Mouse (Mus musculus): ENCODE data around the gene Cdk2. TPM values are rescaled to one million over a fixed set of nuclear protein-coding genes. Genes with fewer than 3 reads are reported as not detected.

Cdk2 gene
- total RNA-seq, 1 experiment from 2014 or later, result 29.0 TPM

DNA sequence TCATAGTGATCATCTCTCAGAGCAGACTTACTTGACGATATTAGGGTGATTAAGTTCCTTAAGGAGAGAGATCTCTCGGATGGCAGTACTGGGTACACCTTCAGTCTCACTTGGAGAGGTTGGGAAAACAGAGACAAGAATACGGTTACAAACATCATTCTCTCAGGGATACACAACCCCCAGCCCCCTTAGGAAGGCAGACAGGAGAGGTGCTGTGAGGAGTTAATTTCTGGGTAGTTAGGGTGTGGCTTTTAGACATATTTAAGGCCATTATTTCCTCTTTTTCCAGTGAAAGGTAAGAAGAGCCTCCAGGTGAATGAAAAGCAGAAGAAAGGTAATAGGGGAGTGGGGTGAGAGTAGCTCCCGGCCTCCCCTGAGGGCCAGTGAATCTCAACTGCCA lies 936 bp downstream of the Cdk2 start, which contains the start of gene Pmel:
TSS of gene Pmel (plus strand) at position 301 of the 400 bp plus-strand sequence.
- no peak for DNase-seq

DNA sequence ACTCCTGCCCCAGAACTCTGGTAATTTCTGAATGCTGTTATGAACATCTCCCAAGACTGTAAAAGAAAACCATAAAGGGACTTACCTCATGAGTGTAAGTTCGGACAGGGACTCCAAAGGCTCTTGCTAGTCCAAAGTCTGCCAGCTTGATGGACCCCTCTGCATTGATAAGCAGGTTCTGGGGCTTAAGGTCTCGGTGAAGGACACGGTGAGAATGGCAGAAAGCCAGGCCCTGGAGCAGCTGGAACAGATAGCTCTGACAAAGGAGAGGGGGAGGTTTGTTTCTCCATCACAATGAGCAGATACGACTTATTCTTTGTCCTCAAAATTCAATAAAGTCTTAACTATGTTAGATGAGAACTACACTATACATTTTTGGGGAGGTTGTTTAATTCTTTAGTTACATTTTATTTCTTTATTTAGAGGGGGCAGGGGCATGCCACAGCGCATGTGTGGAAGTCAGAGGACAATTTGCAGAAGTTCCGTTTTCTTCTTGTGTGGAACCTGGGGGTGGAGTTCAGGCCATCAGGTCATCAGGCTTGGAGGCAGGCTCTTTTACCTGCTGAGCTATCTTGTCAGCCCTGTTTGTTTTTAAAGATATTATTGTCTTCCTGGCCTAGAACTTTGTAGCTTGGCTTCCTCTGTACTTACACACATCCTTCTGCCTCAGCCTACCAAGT lies 2.4 kb downstream of the Cdk2 start:
- no peak for DNase-seq

DNA sequence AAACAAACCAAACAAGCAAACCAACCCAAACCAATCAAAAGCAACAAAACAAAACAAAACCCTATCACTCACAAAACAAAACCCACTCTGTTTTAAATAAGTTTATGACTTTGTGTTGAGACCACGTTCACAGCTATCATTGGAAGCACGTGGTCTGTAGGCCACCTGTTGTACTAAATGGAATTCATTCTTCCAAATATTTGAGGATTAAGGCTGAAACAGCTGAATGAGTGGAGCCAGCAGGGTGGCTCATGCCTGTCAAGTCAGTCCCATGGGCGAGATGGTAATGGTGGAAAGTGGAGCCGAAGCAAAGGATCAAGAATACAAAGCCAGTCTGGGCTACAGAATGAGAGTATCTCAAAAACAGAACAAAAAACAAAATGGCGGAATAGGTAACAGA lies 4.1 kb downstream of the Cdk2 start:
- no peak for DNase-seq

DNA sequence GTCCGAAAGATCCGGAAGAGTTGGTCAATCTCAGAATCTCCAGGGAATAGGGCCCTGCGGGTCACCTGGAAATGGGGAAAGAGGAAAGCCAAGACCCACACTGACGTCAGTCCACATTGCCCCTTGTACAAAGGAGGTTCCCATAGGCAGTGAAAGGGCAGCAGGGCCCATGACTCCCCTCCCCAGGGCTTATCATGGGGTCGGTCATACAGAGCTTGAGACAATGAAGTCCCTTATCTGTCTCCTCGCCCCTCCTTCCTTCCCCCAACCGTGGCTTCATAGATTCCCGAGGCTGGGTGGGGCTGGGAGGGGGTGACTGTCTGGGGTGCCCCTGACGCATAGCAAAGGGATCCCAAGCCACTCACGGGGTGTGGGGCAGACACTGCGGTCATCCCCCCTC lies 5.2 kb downstream of the Cdk2 start:
- DNase-seq, result no peak

DNA sequence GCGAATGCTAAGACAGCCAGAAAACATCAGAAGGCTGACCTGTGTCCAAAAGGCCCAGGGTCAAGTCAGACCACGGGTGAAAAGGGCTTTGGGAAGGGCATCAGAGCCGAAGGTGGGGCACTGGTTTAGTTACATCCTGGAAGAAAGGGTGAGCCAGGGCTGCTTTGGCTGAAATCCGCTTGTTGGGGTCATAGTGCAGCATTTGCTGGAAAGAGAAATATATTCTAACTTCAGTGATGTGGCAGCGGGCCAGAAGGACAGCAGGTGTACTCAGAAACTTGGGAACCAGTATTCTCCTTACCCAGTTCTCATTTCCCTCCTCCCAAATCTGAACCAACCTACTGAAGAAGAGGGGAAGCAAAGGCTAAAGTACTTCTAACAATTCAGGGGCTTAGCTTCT lies 5.8 kb downstream of the Cdk2 start:
- DNase-seq, result no peak

DNA sequence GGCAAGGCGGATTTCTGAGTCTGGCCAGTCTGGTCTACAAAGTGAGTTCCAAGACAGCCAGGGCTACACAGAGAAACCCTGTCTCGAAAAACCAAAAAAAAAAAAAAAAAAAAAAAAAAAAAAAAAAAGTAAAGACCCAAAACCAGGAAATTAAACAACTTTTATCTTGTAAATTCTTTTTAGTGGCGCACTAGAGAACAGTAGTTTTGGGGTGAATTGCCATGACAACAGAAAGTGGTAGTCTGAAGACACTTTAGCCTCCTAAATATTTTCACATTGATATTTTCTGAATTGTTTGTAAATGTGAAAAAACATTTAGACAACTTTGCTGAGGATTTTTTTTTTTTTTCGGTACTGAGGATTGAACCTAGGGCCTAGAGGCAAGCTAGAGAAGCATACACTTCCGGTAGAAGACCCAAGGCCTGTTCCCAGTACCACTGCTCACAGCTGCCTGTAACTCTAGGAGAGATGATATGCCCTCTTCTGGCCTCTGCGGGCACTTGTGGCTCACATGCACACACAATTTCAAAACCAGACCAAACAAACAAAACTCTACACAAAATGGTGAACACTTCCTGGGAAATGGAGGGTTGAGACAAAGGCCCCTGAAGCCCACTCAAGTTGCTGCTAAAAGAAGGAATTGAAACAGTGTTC lies 7.6 kb downstream of the Cdk2 start:
- no peak for DNase-seq

DNA sequence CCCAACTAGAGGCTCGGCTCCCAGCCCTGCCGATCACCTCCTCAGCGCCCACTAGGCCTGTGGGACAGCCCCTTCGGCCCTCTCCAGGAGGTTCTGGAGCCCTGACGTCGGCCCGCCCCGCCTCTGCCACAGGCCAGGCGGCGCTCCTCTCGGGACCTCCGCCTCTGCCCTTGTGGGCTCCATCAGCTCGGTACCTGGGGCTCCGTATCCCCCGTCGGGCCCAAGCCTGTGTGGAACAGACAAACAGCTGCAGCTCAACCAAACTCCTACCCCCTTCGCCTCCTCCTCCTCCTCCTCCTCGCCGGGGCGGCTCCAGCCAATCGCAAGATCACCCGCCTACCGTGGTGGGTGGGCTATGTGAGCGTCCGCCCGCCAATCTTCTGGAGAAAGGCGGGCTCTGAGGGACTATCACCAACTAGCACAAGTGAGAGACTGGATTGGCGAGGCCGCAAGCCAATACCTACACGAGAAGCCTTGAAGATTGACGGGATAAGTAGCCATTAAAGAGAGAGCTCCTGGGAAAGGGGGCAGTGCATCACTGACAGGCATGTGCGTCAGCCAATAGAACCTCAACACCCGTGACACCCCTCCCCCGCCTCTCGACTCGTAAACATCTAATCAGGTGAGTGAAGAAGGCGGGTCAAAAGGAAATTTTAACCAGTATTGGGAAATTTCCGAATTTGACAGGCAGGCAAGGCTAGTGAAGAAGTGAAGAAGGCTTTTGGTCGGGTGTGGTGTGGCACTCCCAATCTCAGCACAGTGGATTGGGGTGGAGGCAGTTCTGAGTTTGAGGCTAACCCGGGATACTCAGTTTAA lies 8.6 kb downstream of the Cdk2 start, which contains the start of gene Rab5b:
TSS of gene Rab5b (minus strand) at position 273 of the 816 bp plus-strand sequence.
- peak; percentile 96 for DNase-seq

DNA sequence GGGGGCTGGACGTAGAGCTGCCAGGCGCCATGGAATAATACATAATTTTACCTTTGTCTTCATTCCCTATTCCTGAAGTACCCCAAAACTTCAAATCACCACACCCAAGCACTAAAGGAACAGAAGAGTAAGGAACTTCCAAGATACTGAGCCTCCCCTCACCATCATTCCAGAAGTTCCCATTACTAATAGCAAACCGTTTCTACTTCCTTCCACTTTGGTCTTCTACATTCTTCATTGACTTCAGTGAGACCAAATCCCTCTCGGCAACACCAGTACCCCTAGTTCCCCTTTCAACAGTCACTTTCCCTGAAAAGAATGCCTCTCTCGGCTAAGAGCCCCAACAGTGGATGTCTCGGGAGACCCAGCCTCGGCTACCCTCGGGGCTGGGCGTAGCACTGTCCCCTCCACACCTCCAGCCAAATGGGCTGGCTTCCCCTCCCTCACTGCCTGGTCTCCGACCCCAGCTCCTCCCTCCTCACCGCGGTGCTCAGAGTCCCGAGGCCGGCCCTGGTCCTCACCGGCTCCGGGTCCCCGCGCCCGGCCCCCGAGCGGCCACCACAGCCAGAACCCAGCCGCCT lies 9.3 kb downstream of the Cdk2 start:
- no peak for DNase-seq

DNA sequence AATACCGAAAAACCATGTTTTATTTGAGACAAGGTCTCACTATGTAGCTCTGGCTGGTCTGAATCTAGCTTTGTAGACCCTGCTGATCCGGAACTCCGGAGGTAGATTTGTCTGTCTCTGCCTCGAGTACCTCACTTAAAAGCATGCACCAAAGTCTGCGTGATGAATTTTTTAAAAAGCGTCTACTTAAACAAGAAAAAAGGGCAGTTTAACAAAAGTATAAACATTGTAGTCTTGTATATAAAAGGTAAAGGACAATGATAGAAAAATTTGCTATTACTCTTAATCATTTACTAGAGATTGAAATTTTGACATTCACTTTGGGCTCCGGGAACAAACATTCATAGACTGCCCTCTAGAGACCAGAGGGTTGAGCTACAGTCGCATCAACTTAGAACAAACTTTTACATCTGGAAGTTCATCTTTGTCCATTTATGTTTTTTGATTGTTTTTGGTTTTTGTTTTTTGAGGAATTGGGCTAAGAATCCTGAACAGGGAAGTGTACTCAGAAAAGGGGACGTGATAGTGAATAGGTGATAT lies 30.3 kb downstream of the Cdk2 start:
- DNase-seq, result no peak

DNA sequence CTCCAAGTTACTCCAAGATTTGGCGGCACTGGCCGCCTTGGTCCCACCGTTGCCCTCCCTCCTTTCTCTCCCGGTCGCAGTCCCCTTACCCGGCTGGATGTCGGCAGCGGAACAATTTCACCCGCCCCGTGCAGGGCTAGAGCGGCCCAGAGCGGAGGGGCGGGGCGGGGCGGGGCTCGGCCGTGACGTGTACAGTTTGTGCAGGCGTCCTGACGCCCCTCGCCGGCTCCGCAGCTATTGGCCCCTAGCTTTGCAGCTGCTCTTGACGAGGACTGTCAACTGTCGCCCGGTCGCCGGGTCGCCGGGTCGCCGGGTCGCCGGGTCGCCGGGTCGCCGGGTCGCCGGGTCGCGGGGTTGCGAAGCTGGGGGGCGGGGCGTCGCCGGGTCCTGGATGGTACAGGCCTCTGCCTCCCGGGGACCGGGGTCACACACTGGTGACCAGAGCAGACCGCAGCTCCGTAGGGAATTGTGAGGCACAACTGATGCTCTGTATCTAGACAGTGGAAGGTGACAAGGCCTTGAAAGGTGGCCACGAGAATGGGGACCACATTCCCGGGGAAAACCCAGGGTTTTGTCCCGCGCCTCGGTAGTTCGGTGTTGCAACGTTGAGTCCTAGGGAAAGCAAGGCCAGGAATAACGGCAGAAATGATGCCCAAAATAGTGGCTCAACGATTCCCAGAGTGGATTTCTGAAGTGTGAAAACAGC lies 30.9 kb downstream of the Cdk2 start, which contains the start of gene Suox:
TSS of gene Suox (minus strand) at position 311 of the 706 bp plus-strand sequence.
- peak; percentile 85 for DNase-seq

DNA sequence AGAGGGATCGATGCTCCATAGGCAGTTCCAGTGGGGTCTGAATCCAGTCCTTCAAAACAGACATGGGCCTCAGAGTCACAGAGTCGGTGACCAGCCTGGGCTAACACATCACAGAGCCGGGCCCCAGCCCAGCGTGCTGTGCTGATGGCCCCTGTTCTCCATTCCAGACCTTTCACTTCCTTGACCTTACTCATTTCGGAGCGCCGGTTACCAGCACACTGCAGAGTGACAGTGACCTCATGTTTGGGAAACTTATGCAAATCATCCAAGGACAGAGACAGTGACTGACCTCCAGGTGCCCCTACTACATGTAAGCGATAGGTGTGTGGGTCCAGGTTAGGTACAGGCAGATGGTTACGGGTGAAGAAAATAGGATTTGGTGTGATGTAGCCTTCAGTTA lies 33.7 kb downstream of the Cdk2 start:
- no peak for DNase-seq

DNA sequence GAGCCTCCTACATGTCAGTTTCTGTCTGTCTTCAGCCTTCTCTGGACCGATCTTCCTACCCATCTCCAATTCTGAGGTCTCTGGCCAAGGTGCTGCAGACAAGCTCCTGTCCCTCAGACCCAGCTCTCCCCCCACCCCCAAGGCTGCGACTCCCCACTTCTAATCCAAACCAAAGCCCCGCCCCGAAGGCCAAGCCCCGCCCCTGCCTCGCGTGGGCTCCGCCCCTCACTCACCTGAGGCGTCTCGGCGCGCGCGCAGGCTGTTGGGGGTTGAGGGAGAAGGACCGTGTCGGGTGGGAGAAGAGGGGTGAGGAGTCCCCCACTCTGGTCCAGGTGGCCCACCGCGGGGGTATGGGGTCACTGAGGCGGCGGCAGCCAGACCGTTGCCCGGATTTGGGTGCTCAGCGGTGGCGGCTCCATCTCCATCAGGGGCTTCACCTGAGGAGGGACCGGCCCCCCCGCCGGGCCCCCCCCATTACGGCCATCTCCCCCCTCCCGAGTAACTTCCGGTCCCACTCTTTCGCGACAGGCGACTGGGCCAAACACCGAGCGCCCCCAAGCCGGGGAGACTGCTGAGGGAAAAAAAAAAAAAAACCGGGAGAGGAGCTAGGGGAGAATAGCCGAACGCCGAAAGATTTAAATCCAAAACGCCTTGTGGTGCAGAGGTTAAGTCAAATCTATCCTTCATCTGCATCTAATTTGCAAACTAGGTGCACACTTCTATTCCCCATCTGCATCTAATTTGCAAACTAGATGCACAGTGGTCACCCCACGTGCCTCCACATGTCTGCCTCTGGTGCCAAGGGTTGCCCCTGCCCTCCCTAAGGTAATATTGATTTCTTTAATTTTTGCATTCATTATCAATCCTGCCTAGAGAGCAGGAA lies 35.8 kb downstream of the Cdk2 start:
- DNase-seq, result peak; percentile 61

DNA sequence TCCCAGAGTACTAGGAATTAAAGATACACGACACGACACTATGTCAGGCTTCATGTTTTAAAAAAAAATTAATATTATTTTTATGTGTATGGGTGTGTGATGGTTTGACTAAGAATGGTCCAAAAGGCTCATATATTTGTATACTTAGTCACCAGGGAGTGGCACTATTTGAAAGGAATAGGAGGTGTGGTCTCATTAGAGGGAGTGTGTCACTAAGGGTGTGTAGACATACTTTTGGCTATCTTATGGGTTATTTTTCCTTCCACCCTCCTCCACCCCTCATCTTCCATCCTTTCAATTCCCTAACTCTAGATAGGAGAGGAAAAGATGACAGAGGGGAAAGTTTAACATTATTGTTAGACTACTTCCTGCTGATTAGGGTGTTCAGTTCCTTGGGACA lies 39.0 kb downstream of the Cdk2 start:
- DNase-seq, result no peak

DNA sequence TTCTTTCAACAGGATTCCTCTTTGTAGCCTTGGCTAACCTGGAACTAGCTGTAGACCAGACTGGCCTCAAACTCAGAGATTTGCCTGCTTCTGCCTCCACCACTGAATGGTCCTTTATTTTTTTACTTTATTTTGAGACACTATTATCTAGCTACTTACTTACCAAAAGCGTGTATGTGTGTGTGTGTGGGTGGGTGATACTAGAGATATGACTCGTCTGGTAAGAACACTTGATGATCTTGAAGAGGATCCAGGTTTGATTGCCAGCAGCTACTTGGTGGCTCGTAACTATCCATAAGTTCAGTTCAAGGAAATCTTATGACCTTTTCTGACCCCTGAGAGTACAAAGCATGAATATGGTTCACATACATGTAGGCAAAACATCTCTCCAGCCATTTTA lies 39.5 kb downstream of the Cdk2 start:
- DNase-seq, result no peak

DNA sequence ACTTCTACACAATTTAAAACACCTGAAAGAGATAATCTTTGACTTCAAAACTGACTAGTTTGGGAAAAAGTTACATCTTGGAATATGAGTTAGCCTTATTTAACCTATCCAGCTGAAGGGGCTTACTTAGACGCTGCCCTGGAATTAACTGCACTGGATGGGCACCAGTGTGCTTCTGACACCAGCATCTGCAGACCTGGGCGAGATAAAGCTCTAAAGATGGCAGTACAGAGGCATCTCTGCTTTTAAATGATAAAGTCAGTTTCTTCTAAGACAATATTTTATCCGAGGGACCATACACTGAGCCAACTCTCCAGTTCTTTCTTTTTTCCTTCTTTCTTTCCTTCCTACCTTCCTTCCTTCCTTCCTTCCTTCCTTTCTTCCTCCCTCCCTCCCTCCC lies 40.0 kb downstream of the Cdk2 start:
- no peak for DNase-seq

DNA sequence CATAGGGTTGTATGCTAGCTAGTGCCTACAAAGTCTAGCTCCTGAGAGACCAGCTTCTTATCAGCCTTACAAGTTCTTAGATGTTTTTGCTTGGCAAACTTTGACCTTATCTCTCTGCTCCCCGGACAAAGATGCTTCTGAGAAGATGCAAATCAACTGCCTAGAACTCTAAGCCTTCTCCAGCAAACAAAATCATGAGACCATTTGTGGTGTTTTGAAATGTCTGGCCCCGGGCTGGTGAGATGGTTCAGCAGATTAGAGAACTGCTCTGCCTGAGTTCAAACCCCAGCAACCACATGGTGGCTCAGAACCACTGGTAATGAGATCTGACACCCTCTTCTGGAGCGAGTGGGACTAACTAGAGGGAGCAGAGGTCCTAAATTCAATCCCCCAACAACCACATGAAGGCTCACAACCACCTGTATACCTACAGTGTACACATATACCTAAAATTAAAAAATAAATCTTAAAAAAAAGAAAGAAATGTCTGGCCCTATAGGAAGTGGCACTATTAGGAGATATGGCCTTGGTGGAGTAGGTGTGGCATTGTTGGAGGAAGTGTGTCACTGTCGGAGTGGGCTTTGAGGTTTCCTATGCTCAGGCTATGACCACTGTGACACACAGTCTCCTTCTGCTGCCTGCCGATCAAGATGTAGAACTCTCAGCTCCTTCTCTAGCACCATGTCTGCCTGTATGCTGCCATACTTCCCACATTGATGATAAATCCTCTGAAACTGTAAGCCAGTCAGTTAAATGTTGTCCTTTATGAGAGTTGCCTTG lies 41.2 kb downstream of the Cdk2 start:
- DNase-seq, result no peak

DNA sequence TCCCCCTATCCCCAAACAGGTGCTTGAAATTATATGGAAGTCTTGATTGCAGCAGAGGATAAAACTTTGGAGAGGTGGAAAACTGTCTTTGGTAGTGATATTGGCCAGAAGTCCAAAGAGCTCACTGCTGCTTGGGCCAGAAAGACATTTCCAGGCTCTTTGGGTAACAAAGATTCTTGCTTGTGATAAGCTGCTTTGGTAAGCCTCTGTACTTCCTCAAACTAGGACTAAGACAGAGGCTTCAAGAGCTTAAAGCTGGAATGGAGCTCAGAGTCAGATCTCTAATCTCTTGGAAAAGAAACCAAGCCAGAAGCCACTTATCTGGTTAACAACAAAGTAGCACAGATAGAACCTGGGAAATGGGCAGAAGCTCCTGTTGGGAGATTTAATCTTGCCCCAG lies 42.4 kb downstream of the Cdk2 start:
- no peak for DNase-seq

DNA sequence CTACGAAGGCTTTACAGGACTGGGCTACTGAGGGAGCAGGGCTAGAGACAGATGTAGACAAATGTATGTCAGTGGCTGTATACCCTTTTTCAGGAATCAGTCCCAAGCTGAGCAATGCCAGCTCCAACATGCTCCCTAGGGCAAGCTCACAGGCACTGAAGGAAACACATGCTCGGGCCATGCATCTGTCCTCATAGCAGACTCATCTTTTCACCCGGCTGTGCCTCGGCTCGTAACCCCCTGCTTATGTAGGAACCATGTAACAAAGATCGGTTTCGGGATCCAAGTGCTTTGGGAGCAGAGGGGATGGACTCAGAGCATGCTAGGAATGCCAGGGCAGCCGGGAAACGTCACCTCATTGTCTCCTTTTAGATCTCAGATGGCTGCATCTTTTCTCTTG lies 45.3 kb downstream of the Cdk2 start:
- no peak for DNase-seq

DNA sequence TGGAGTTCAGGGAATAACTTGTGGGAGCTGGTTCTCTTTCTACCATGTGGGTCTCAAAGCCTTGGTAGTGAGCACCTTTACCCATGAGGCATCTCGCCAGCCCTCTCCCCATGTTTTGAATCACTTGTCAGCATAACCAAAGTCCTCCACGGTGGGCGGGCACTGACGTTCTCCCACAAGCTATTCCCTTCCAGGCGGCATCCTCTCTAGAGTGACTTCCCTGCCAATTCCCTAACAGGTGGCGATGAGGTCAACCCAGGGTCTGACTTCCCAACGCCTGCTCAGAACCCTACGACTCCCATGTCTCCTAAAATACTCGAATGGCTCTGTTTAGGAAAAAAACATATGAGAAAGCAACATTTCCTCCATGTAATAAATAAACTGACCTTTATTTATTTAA lies 47.0 kb downstream of the Cdk2 start:
- no peak for DNase-seq

DNA sequence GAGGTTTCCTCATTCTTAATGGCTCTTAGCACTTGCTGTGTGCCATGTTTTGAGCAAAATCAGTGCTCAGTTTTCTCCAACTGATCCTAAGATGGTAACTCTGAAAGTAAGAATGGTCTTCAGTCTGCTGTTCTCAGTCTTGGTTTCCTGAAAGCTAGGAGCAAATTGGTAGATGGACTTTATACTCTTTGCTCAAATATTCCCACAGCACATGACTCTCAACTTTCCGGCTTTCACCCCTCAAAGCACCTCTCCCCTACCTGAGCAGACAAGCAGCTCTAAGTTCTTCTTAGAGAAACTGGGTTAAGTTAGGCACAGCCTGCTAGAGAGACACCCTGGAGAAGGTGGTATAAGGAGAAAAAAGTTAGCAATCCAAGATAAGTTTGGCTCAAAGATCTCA lies 48.1 kb downstream of the Cdk2 start:
- no peak for DNase-seq
